Mouse (Mus musculus) G1E (cell line): ENCODE measurements around the gene Tbc1d9b. TPM values are rescaled to one million over a fixed set of nuclear protein-coding genes. Genes with fewer than 3 reads are reported as not detected.

ENCODE experiments used
- ATAC-seq: 2 replicates; pipeline ENCODE4 v1.8.0; 2016; ENCODE audit warnings: mild to moderate bottlenecking; ENCODE audit not compliant: insufficient number of reproducible peaks, poor library complexity, low FRiP score, severe bottlenecking; ENCODE audit errors: extremely low read depth
- DNase-seq: peaks from one replicate; pipeline ENCODE4 v3.0.0; 2012; ENCODE audit warnings: low spot score
- H3K27me3 ChIP-seq: 2 replicates; pipeline ENCODE4 v1.6.1; 2012; ENCODE audit warnings: mild to moderate bottlenecking, low read length, inconsistent platforms; ENCODE audit not compliant: insufficient read depth
- H3K36me3 ChIP-seq: replicated peaks from 2 replicates; pipeline ENCODE3; 2012; ENCODE audit warnings: mild to moderate bottlenecking, inconsistent platforms
- H3K4me1 ChIP-seq: 2 replicates; pipeline ENCODE4 v1.6.1; 2012; ENCODE audit warnings: low read depth, low read length, inconsistent platforms, mixed read lengths; ENCODE audit not compliant: insufficient read depth
- H3K4me3 ChIP-seq: 2 replicates; pipeline ENCODE4 v1.5.1; 2012; ENCODE audit warnings: low read depth, mild to moderate bottlenecking, inconsistent platforms, low read length, moderate library complexity, mixed read lengths
- H3K9me3 ChIP-seq: replicated peaks from 2 replicates; pipeline ENCODE4 v1.6.1; 2012; ENCODE audit warnings: inconsistent platforms
- CTCF ChIP-seq: IDR thresholded peaks from 2 replicates; pipeline ENCODE4 v1.5.1; 2012; ENCODE audit warnings: low read depth, low read length, inconsistent platforms, mixed read lengths
- GATA1 ChIP-seq: IDR thresholded peaks from 2 replicates; pipeline ENCODE4 v1.6.1; 2012; ENCODE audit warnings: borderline replicate concordance, low read length, inconsistent platforms, mixed read lengths
- GATA2 ChIP-seq: IDR thresholded peaks from 2 replicates; pipeline ENCODE4 v1.6.1; 2012; ENCODE audit warnings: low read depth, low read length, inconsistent platforms, borderline replicate concordance
- POLR2AphosphoS5 ChIP-seq: IDR thresholded peaks from 2 replicates; pipeline ENCODE4 v1.6.1; 2012; ENCODE audit warnings: low read depth, low read length, inconsistent platforms; ENCODE audit not compliant: insufficient replicate concordance
- TAL1 ChIP-seq: conservative IDR thresholded peaks from 2 replicates; pipeline ENCODE4 v1.6.1; 2012; ENCODE audit warnings: low read depth, low read length, inconsistent platforms, mixed read lengths
- polyA plus RNA-seq: library from polyadenylated mRNA; stranded (reverse); fragments of >175 nt; gene quantifications from 2 replicates; pipeline ENCODE4 v1.2.3, GENCODE M21; 2012
- total RNA-seq, 2 experiments: library from RNA; stranded (forward) in 1 of 2; stranded (reverse) in 1 of 2; fragments of 200-1000 nt in 1 of 2; fragments of >200 nt in 1 of 2; fragmentation: Nextera tagmentation in 1 of 2; gene quantifications; 2 replicates each; pipeline ENCODE4 v1.2.3; 2014 to 2017

Tbc1d9b gene
- total and polyA plus RNA-seq, 3 experiments, result 97.7 to 137 (median 113) TPM

- H3K36me3 ChIP-seq, result peaks cover 72% of the 10 kb centered on the region
- H3K4me1 ChIP-seq, result peaks cover 30% of the 10 kb centered on the region
- H3K4me3 ChIP-seq, result no peak overlapping the region
- no peak for DNase-seq
- no peak for ATAC-seq
- no peaks in the 10 kb centered on the region for H3K9me3 ChIP-seq
- TF ChIP-seq POLR2AphosphoS5, result no peak
- no peak for TF ChIP-seq GATA2
- no peak for TF ChIP-seq TAL1
- no peak for TF ChIP-seq CTCF
- TF ChIP-seq GATA1, result no peak
- no peaks in the 10 kb centered on the region; the same call in 1 of the 2 replicates for H3K27me3 ChIP-seq
Observed at GRCm38 (mm10) chr11:50106024-50106423, 25.2 kb upstream of the Tbc1d9b start.

DNA sequence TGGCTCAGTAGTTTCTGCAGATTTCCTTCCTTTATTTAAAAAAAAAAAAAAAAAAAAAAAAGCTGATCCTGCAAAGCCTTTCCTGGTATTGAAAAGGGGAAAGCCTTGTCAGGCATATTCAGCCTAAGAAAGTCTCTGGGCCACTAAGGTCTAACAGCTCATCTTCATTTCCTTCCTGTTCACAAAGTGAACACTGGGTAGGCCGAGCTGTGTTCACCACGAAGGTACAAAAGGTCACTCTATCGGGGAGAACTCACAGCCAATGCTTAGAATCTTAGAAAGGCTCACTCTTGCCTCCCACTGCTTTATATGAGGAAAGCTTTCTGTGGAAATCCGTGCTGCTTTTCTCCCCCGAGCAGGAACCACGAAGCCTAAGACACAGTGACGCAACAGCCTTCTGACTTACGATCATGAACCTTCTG lies 22.4 kb upstream of the Tbc1d9b start:
- no peak for TF ChIP-seq POLR2AphosphoS5
- no peak for TF ChIP-seq GATA1
- no peak for TF ChIP-seq CTCF
- H3K9me3 ChIP-seq, result no peaks in the 10 kb centered on the region
- peaks cover 57% of the 10 kb centered on the region for H3K36me3 ChIP-seq
- DNase-seq, result no peak
- peaks cover 30% of the 10 kb centered on the region for H3K4me1 ChIP-seq
- no peak overlapping the region for H3K4me3 ChIP-seq
- no peak for ATAC-seq
- no peaks in the 10 kb centered on the region; the same call in 1 of the 2 replicates for H3K27me3 ChIP-seq

DNA sequence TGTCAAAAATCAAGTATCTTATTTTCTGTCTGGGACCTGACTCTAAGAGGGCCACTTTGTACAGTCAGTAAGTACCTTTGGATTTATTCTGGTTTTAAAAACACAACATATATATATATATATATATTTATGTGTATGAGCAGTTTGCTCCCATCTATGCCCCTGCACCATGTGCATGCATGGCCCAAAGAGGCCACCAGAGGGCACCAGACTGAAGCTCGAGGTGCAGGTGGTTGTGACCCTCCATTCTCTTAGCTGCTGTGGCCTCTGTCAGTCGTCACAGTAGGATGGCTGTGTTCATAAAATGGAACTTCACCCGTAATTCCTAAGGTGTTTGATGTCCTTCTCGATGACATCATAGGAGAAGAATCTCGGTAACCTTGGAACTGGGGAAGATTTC lies 16.9 kb upstream of the Tbc1d9b start:
- ATAC-seq (peak; percentile 54; the same call in 1 of the 2 replicates), DNase-seq (peak; percentile 37)
- peaks cover 31% of the 10 kb centered on the region for H3K4me1 ChIP-seq
- peaks cover 38% of the 10 kb centered on the region for H3K36me3 ChIP-seq
- no peak overlapping the region for H3K4me3 ChIP-seq
- no peaks in the 10 kb centered on the region for H3K9me3 ChIP-seq
- TF ChIP-seq TAL1 (no peak), CTCF (peak; percentile 91), GATA2 (no peak), POLR2AphosphoS5 (no peak), GATA1 (no peak)
- no peaks in the 10 kb centered on the region; the same call in 1 of the 2 replicates for H3K27me3 ChIP-seq

- Histone ChIP-seq H3K27me3 (no peaks in the 10 kb centered on the region; the same call in 1 of the 2 replicates), H3K4me3 (no peak overlapping the region), H3K9me3 (no peaks in the 10 kb centered on the region), H3K4me1 (peaks cover 45% of the 10 kb centered on the region), H3K36me3 (peaks cover 31% of the 10 kb centered on the region)
- ATAC-seq, result no peak
- TF ChIP-seq GATA1 (no peak), TAL1 (no peak), CTCF (no peak), GATA2 (no peak), POLR2AphosphoS5 (no peak)
- no peak for DNase-seq
Observed at GRCm38 (mm10) chr11:50122631-50123081, 8.5 kb upstream of the Tbc1d9b start.

DNA sequence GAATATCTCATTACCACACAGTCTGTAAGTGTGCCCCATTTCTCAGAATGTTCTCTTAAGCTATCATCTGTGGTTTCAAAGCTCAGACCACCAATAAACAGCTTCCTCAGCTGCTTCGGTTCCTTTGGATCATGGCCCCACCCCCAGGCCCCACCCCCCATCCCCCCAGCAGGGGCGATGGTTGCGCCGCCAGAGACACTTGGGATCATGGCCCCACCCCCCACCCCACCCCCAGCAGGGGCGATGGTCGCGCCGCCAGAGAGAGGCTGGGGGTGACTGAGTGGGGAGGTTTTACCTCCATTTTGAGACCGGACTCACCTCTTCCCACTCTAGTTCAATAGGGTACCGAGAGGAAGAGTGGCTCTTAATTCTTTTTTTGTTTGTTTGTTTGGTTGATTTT lies 3.4 kb upstream of the Tbc1d9b start:
- no peak for TF ChIP-seq POLR2AphosphoS5
- TF ChIP-seq TAL1, result no peak
- TF ChIP-seq GATA2, result no peak
- TF ChIP-seq GATA1, result no peak
- TF ChIP-seq CTCF, result no peak
- peak; percentile 42 for DNase-seq
- peaks cover 67% of the 10 kb centered on the region for H3K4me1 ChIP-seq
- no peaks in the 10 kb centered on the region for H3K9me3 ChIP-seq
- H3K36me3 ChIP-seq, result peaks cover 8% of the 10 kb centered on the region
- no peaks in the 10 kb centered on the region for H3K27me3 ChIP-seq
- H3K4me3 ChIP-seq, result peak overlapping the region; percentile 9; the same call in 1 of the 2 replicates
- ATAC-seq, result no peak

DNA sequence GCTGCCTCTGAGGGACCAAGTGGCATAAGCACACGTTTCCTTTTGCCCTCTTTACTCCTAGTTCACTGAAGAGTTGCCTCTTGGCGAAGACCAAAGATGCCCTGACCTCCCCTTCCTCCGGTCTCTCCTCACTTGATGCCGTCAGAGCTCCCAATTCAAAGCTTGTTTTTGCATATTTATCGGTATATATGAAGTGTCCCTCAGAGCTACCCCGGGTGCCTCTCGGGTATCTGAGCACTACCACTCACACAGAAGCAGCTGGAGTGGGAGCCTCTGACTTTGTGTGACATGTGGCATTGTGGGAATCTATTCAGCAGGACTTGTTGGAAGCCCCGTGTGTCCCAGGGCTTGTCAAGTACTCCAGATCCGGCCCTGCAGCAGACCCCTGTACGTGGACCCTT lies 605 bp downstream of the Tbc1d9b start:
- no peak for TF ChIP-seq POLR2AphosphoS5
- no peak for TF ChIP-seq TAL1
- no peak for TF ChIP-seq GATA2
- no peak for TF ChIP-seq GATA1
- TF ChIP-seq CTCF, result no peak
- DNase-seq (peak; percentile 42), ATAC-seq (no peak)
- Histone ChIP-seq H3K4me3 (peak overlapping the region; percentile 98), H3K36me3 (peaks cover 36% of the 10 kb centered on the region), H3K27me3 (no peaks in the 10 kb centered on the region), H3K4me1 (peaks cover 72% of the 10 kb centered on the region), H3K9me3 (no peaks in the 10 kb centered on the region)

DNA sequence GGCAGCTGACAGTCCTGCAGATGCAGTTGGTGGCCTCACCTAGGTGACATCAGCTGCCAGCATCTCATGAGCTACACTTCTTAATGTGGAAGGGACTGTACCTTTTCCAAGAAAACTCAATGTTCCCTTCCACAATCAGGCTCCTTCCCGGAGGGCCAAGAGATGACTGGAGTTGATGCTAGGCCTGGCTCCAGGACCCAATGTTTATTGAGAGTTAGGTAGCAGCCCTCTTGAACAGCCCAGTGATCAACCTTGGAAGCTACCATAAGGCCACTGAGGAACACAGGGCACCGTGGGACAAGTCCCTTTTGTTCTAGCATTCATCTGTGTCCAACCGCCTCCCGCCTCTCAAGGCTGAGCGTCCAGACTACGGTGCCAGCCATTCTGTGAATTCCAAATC lies 1.1 kb downstream of the Tbc1d9b start:
- H3K4me1 ChIP-seq, result peaks cover 67% of the 10 kb centered on the region
- ATAC-seq (no peak), DNase-seq (no peak)
- H3K4me3 ChIP-seq, result peak overlapping the region; percentile 98
- peaks cover 41% of the 10 kb centered on the region for H3K36me3 ChIP-seq
- H3K27me3 ChIP-seq, result no peaks in the 10 kb centered on the region
- no peak for TF ChIP-seq GATA1
- TF ChIP-seq GATA2, result no peak
- no peak for TF ChIP-seq POLR2AphosphoS5
- TF ChIP-seq CTCF, result no peak
- no peak for TF ChIP-seq TAL1
- H3K9me3 ChIP-seq, result no peaks in the 10 kb centered on the region
